Mouse (Mus musculus) layer of hippocampus, adult 2 months (tissue): Measurements from ENCODE around the gene Hpcal1. TPM values are rescaled to one million over a fixed set of nuclear protein-coding genes. Genes with fewer than 3 reads are reported as not detected.
A peak's percentile ranks its signal among the peaks of the same experiment; 100 is the strongest.

Experiments
- DNase-seq, 2 experiments: peaks; one replicate each; pipeline ENCODE4 v3.0.0; 2022; ENCODE audit warnings: low spot score in 2 of 2
- H3K27ac ChIP-seq: fragments of 200-600 bp; 2 replicates; pipeline ENCODE4 v1.8.1; 2022
- H3K4me3 ChIP-seq: fragments of 200-600 bp; 2 replicates; pipeline ENCODE4 v1.8.1; 2022; ENCODE audit warnings: mild to moderate bottlenecking
- CTCF ChIP-seq: fragments of 200-600 bp; conservative IDR thresholded peaks from 2 replicates; pipeline ENCODE4 v1.8.1; 2022; ENCODE audit warnings: antibody characterized with exemption, mild to moderate bottlenecking, moderate library complexity
- total RNA-seq, 2 experiments: library from RNA; stranded (reverse); gene quantifications; 2 replicates each; pipeline ENCODE4 v1.2.3; 2021

Hpcal1 gene
- total RNA-seq, 2 experiments from 2014 or later: 54.3 to 64.6 TPM

DNA sequence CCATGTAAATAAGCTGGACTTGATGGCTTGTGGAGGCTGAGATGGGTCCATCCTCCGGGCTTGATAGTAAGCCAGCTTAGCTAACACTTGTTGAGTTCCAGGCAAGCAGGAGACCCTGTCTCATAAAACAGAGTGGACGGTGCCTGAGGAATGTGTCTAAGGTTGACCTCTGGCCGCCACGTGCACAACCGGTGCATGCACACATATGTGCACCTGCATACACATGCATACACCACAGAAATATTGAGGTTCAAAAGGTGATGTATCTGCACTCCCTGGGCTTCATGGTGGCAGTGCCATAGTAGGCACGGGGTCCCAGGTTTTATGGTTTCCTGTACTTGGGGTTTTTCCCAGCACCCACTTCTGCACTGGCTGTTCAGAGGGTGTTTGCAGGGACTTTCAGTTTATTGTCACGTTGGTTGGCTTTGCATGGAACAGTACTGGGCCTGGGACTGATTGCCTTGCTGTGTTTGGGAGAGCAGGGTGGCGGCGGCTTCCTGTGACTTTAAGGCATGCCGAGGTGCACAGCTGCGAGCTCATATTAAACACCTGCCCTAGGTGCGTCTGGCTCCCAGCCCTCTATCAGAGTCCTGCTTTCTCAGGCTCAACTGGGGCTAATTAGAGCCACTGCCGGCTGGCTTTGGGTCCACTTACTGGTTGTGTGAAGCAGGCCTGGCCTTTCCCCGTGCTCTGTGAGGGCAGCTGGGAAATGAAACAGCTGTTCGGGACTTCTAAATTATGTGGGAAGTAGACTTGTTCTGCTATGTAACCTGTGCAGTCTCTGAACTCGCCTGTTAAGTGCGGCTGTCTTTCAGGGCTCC is 19.5 kb downstream of the Hpcal1 start:
- Histone ChIP-seq H3K27ac (no peak overlapping the region), H3K4me3 (no peak overlapping the region)
- DNase-seq: no peak
- TF ChIP-seq CTCF: no peak

DNA sequence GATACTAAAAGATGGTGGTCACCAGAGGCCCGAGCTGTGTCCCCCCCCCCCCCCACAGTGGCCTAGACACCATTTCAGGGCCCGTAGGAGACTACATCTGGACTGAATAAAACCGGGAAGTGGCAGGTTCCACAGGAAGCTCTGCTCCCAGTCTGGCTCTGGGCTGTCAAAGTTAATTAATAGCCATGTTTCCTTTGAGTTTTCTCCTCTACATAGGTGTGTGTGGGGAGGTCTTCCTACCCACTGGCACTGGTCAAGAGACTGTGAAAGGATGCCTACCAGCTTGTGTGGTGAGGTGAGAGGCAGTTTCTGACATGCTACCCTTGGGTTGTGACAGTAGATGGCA is 20.1 kb downstream of the Hpcal1 start:
- no peak overlapping the region for H3K4me3 ChIP-seq
- TF ChIP-seq CTCF: 0 out of 2 replicates have a peak, but pooled peaks have one; percentile 3
- DNase-seq: no peak
- H3K27ac ChIP-seq: no peak overlapping the region

DNA sequence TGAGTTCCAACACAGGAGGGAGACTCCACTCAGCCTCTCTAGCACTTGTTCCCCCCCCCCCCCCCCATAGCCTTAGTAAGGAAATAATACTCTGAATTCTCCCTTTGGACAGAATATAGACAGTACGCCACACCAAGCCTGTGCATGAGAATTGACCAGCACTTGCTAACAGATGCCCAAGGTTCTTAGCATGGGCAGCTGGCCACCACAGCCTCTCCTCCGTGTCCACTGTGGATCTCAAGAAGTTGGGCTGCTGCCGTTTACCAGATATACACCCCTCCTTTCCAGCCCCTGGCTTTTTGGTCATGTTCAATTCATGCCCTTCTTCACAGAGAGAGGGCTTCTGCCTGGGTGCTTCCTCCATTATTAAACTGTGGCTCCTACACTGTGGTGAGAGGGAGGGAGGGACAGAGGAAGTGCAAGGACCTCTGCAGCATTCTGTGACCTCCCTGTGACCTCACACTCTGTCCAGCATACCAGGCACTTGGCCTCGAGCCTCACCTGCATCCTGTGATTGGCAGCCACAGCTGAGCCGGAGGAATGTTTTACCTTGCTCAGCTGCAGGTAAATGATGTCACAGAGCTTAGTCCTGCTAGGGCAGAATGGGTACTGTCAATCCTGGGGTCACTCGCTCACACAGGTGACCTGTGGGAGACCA is 21.2 kb downstream of the Hpcal1 start:
- Histone ChIP-seq H3K4me3 (no peak overlapping the region), H3K27ac (no peak overlapping the region)
- TF ChIP-seq CTCF: no peak
- no peak for DNase-seq

DNA sequence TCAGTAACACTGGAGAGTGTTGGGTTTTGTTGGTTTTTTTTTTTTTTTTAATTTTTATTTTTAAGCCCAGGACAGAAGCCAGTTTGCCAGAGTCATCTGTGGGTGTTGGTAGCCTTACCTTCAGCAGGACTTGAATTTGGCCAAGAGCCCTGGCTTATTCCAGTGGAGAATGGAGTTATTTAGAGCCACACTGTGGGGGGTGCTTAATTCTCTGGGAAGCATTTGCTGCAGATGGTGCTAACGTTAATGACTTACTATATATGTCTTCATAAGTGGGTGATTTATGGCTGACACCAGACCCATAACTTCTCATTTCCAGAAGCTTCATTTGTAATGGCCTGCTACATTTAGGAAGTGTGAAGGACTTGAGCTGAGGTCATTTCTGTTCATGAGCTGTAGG is 21.9 kb downstream of the Hpcal1 start:
- peak in 1 of 2 experiments; percentile 28 for DNase-seq

DNA sequence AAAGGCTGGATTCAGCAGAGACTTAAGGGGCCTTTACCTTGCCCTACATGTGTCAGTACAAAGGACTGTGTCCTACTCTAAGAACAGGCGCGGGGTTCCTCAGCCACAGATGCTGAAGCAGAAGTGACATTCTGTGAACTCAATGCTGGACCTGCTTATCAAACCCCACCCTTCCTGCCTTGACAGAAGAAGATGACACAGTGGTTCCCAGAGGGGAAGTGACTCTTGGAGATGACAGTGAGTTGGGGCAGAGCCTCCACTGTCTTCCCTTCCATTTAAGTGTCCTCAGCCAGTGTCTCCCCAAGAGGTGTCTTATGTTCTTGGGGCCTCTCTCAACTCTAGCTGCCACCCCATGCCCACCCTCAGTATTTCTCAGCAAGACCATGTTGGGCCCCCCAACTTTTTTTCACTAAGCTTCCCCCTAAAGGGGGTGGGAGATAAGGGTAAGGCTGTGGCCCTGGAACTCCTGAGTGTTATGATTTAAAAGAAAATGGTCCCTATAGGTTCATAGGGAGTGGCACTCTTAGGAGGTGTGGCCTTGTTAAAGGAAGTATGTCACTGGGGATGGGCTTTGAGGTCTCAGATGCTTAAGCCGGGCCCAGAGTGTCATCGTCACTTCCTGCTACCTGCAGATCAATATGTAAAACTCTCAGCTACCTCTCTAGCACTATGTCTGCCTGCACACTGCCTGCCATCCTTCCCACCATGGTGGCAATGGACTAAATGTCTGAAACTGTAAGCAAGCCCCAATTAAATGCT is 25.2 kb downstream of the Hpcal1 start:
- H3K27ac ChIP-seq: no peak overlapping the region
- no peak for TF ChIP-seq CTCF
- no peak overlapping the region for H3K4me3 ChIP-seq

More for the DNA sequence above, 21.9 kb downstream of the Hpcal1 start:
- no peak overlapping the region for H3K4me3 ChIP-seq
- TF ChIP-seq CTCF: no peak
- no peak overlapping the region for H3K27ac ChIP-seq

DNA sequence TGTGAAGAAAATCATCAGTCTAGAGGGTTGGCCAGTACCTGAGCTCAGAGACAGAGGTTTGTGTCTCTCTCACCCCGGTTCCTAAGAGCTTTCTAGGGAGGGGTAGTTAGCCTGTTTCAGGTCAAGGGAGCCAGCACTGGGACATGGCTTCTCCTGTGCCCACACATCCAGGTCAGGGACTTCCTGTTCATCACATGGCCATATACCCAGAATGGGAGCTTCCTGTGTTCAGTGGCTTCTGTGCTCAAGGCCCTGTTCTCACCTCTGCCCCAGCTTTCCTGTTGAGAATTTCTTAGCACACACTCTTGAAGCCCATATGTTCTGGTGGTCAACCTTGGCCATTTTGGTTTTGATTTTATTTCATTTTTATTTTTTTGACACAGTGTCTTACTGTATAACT is 26.6 kb downstream of the Hpcal1 start:
- DNase-seq: no peak
- no peak overlapping the region for H3K4me3 ChIP-seq
- no peak for TF ChIP-seq CTCF
- H3K27ac ChIP-seq: no peak overlapping the region

More for the DNA sequence above, 25.2 kb downstream of the Hpcal1 start:
- no peak for DNase-seq

DNA sequence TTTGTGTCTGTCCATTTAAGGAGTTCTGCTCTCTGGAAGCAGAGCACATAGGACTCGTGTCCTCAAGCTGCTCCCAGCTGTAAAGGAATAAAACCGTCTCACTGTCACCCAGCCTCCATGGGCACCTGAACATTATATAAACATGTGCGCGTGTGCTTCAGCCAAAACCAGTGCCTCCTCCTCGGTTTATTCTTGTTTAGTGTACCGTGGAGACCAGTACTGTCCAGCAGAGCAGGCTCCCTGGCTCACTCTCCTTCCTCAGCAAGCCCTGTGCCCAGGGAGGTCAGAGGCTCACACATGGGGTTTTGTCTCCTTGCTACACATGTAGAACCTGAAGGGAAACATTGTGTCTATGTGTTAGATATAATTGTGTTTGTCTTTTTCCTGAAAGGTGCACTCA is 27.5 kb downstream of the Hpcal1 start:
- Histone ChIP-seq H3K4me3 (no peak overlapping the region), H3K27ac (no peak overlapping the region)
- TF ChIP-seq CTCF: no peak
- no peak for DNase-seq

DNA sequence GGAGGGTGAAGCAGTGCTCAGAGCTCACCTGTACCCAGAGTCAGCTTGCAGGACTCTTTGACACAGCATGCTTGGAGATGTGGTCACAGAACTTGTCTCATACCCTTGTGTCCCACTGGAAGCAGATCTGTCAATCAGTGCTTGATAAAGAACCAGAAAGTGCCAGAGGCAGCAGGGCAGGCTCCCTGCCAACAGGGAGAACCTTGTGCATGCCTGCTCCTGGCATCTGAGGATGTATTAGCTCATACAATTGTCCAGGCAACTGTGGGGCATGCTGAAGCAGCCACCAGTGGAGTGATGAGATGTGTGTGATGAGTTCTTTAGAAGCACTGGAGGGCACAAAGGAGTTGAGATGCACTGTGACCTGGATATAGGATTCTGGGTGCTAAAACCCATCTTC is 30.4 kb downstream of the Hpcal1 start:
- DNase-seq: no peak
- Histone ChIP-seq H3K4me3 (no peak overlapping the region), H3K27ac (no peak overlapping the region; the same call in 1 of the 2 replicates)
- no peak for TF ChIP-seq CTCF

DNA sequence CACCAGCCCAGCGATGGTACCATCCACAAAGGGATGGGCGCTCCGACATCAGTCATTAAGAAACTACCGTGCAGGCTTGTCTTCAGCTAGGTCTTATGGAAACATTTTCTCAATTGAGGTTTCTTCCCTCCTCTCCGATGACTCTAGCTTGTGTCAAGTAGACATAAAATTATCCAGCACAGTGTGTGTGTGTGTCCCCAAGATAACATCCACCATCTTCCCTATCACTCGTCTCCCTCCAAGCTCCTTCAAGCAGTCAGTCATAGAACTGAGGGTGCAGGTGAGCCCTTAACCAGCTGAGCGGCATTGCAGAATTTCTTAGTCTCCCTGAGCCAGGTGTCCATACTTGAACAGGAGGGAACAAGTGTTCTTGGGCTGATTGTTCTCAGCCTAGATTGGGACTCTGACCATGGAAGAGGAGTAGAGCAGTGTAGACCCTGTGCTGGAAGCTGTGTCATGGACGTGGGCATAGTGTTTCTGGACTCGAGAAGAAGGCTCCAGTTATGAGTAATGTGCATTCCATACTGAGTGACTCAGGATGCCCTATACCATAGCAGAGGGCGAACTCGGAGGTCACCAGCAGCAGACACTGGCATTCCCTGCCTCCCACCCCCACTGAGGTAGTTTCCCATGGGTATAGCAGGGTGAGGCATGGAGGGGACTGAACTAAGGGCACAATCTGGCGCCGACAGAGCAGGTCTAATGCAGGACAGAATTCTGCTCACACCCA is 32.0 kb downstream of the Hpcal1 start:
- Histone ChIP-seq H3K4me3 (no peak overlapping the region), H3K27ac (no peak overlapping the region)
- no peak for DNase-seq
- TF ChIP-seq CTCF: no peak

DNA sequence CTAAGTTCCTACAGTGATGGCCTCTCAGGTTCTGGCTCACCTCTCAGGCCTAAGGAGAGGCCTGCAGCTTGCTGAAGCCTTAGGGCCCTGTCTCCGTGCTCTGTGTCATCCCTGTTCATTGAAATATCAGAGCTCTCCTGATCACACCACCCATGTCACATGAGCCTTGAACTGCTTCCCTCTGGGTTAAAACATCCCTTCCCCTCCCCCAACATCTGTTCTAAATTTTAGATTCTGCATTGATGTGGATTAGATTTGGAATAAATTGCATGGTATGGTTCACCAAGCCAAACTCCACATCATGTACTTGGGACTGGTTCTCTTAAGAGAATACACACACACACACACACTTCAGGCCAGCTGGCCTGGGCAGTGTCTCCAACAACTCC is 32.5 kb downstream of the Hpcal1 start:
- no peak for TF ChIP-seq CTCF
- Histone ChIP-seq H3K27ac (no peak overlapping the region), H3K4me3 (no peak overlapping the region)
- DNase-seq: no peak

DNA sequence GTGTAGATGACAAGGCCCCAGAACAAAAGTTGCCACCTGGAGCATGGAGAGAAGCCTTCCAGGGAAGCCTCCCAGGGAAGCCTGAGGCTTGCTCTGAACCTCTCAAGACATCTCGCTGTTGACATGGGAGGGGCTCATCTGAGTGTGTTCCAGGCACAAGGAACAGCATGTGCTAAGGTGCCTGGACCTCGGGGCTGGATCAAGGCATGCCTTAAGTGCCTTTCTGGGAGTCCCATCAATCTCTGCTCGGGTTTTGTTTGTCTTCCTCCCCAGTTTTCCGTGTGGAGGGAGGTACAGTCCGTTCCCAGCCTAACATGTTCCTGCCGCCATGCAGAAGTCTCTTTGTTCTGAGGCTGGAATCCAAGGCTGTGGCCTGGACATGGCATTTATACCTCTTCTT is 33.3 kb downstream of the Hpcal1 start:
- TF ChIP-seq CTCF: no peak
- Histone ChIP-seq H3K4me3 (no peak overlapping the region), H3K27ac (no peak overlapping the region)
- no peak for DNase-seq

DNA sequence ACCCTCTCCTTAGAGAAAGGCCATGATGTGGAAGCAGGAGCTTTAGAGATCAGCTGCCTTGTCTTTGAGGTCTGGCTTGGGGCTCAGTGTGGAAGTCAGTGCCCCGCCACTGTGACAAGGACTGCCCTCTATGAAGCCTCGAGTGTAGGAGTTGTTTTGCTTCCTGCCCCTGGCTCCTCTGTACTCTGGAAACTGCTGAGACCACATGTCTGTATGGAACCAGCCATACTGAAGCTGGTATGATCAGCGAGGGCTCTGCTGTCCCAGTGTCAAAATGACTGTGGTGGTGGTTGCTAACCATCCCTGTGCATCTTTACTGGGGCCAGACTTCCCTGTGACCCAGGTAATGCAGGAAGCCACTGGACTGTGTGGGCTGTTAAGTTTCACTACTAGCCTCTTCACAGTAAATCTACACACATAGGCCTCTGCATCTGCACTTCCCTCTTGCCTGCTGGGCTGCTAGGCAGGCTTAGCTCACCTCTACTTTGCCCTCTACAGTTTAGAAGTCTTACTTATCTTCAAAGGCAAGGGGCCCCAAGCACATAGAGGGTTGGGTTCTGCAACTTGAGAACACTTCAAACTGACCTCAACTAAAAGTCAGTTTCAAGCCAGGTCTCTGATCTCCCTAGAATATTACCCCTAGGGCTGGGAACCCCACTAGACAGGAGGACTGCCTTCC is 33.9 kb downstream of the Hpcal1 start:
- Histone ChIP-seq H3K4me3 (no peak overlapping the region), H3K27ac (no peak overlapping the region)
- DNase-seq: no peak
- no peak for TF ChIP-seq CTCF

DNA sequence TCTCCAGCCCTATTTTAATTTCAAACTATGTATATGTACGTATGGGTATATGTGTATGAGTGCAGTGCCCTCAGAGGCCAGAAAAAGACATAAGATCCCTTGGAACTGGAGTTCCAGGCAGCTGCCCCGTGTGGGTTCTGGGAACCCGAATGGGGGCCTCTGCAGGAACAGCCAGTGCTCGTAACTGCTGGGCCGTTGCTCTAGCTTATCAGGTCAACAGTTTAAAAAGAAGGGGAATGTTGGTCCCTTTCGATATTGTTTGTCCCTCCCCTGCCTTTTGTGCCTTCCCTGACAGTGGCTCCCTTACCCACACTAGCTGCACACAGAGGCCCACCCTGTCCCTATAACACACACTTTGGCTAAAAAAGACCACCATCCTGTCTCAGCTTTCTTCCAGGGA is 34.9 kb downstream of the Hpcal1 start:
- no peak for TF ChIP-seq CTCF
- no peak for DNase-seq
- Histone ChIP-seq H3K27ac (no peak overlapping the region), H3K4me3 (no peak overlapping the region)
